Mouse (Mus musculus) liver, embryonic 16.5 days (tissue): ENCODE measurements around the gene Olfr654. TPM values are rescaled to one million over a fixed set of nuclear protein-coding genes. Genes with fewer than 3 reads are reported as not detected.

Experiments
- ATAC-seq: fragments of 200-750 bp; cut with Nextera tagmentation; 2 replicates; pipeline ENCODE4 v1.8.0; 2017; ENCODE audit warnings: low read depth, mild to moderate bottlenecking, moderate number of reproducible peaks, moderate library complexity
- H3K27ac ChIP-seq: fragments of 300-500 bp; sonication (generic); 2 replicates; pipeline ENCODE4 v1.5.1; 2014; ENCODE audit warnings: mild to moderate bottlenecking, low read length
- H3K27me3 ChIP-seq: fragments of 300-500 bp; sonication (generic); 2 replicates; pipeline ENCODE4 v1.6.1; 2014; ENCODE audit warnings: low read depth, low read length, mixed read lengths; ENCODE audit not compliant: control insufficient read depth, insufficient read depth
- H3K36me3 ChIP-seq: fragments of 300-500 bp; sonication (generic); 2 replicates; pipeline ENCODE4 v1.6.1; 2014; ENCODE audit warnings: mild to moderate bottlenecking; ENCODE audit not compliant: control insufficient read depth, insufficient read depth
- H3K4me1 ChIP-seq: fragments of 300-500 bp; sonication (generic); 2 replicates; pipeline ENCODE4 v1.6.1; 2014; ENCODE audit warnings: low read depth, low read length, mixed read lengths; ENCODE audit not compliant: control insufficient read depth
- H3K4me2 ChIP-seq: fragments of 300-500 bp; sonication (generic); 2 replicates; pipeline ENCODE4 v1.6.1; 2014; ENCODE audit warnings: low read depth, low read length, mixed read lengths
- H3K4me3 ChIP-seq: fragments of 300-500 bp; sonication (generic); 2 replicates; pipeline ENCODE4 v1.5.1; 2014; ENCODE audit warnings: low read depth, mild to moderate bottlenecking, low read length
- H3K9ac ChIP-seq: fragments of 300-500 bp; sonication (generic); 2 replicates; pipeline ENCODE4 v1.6.1; 2014; ENCODE audit warnings: low read depth, low read length
- H3K9me3 ChIP-seq: fragments of 300-500 bp; sonication (generic); replicated peaks from 2 replicates; pipeline ENCODE4 v1.6.1; 2016; ENCODE audit warnings: low read length; ENCODE audit not compliant: control insufficient read depth
- WGBS: fragments of 180-500 bp; shearing (Covaris S2); extraction: QIAGEN DNeasy Blood & Tissue Kit; methylation state at CpG from one replicate; pipeline ENCODE4 v1.1.7; 2014; ENCODE audit not compliant: insufficient replicate concordance; 5-methylcytosine and 5-hydroxymethylcytosine counted together
- polyA plus RNA-seq: library from polyadenylated mRNA; unstranded; fragments of >200 nt; fragmentation: Nextera tagmentation; extraction: Ambion mirVana; gene quantifications from 2 replicates; pipeline ENCODE4 v1.2.1, GENCODE M21; 2015

Gene Olfr654
- not detected in 2 replicates for polyA plus RNA-seq

DNA sequence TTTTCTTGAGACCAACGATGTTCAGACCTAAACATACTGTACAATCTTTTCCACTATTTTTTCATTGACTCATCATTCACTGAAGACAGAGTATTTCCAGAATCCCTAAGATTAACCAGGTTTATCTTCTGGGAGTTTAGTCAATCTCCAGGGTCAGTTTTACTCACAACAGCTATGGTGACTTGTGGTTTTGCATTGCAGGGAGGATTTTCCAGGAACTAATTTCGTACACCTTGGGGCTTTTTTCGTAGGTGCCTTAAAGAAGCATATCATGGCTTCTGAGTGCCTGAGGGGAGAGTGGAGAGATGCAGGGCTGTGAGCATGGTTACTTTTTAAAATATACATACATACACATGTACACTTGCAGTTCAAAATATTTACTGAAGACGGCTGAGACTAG lies at the start of gene Olfr654:
Gene Olfr654, plus strand, starts transcription at position 301 of the 400 bp plus-strand sequence.
- Histone ChIP-seq H3K36me3 (no peaks in the 10 kb centered on the region), H3K9me3 (no peaks in the 10 kb centered on the region), H3K27ac (no peak within 1 kb of the TSS), H3K4me2 (no peak within 1 kb of the TSS), H3K4me1 (no peaks in the 10 kb centered on the region), H3K9ac (no peak within 1 kb of the TSS), H3K4me3 (no peak within 1 kb of the TSS), H3K27me3 (no peaks in the 10 kb centered on the region)
- WGBS = 64% methylated on average over 4 of the region's 4 CpGs
- ATAC-seq = no peak

DNA sequence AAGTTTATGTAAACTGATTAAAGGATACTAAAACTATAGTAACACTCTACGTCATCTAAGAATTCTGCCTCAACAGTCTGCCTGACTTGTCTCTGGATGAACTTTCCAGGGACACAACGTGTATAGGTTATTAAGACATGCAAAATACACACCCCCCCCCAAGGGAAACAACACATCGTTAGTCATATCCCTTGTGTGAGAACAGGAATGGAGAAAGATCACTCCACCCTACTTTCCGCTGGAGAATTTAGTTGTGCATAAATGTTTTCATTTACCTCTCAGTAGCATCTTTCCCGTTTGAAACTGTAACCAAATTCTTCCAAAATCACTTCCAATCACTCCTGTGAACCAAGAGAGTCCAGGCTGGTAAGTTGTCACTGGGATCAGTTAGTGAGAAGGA lies 37.0 kb upstream of the Olfr654 start, which contains the start of gene Olfr651:
Gene Olfr651, plus strand, starts transcription at position 301 of the 400 bp plus-strand sequence.
- no peak within 1 kb of the TSS for H3K27ac ChIP-seq
- WGBS = 58% methylated on average over 5 of the region's 5 CpGs

DNA sequence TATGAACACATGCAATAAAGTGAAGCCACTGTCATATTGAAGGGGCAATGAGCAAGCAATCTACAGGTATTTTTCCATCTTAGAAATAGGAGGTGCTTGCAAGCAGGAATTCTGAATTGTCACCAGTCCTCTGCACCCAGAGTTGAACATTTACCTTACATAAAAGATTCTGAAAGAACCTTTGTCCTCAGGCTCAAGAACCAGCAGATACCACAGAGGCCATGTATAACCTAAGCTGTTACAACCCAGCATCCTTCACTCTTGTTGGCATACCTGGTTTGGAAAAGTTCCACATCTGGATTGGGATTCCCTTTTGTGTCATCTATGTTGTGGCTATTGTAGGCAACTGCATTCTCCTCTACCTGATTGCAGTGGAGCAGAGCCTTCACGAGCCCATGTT lies 34.1 kb upstream of the Olfr654 start:
- H3K4me3 ChIP-seq = no peak overlapping the region
- H3K27me3 ChIP-seq = no peaks in the 10 kb centered on the region
- H3K9ac ChIP-seq = no peak overlapping the region
- 39% methylated on average over 1 of the region's 1 CpGs for WGBS
- no peak for ATAC-seq
- no peaks in the 10 kb centered on the region for H3K36me3 ChIP-seq
- H3K4me1 ChIP-seq = no peaks in the 10 kb centered on the region
- no peak overlapping the region for H3K27ac ChIP-seq
- no peaks in the 10 kb centered on the region for H3K9me3 ChIP-seq
- no peak overlapping the region for H3K4me2 ChIP-seq

More for the DNA sequence above, 37.0 kb upstream of the Olfr654 start, which contains the start of gene Olfr651:
- no peak for ATAC-seq
- Histone ChIP-seq H3K4me1 (no peaks in the 10 kb centered on the region), H3K4me3 (no peak within 1 kb of the TSS), H3K9ac (no peak within 1 kb of the TSS), H3K4me2 (no peak within 1 kb of the TSS), H3K27me3 (no peaks in the 10 kb centered on the region), H3K9me3 (no peaks in the 10 kb centered on the region), H3K36me3 (no peaks in the 10 kb centered on the region)

DNA sequence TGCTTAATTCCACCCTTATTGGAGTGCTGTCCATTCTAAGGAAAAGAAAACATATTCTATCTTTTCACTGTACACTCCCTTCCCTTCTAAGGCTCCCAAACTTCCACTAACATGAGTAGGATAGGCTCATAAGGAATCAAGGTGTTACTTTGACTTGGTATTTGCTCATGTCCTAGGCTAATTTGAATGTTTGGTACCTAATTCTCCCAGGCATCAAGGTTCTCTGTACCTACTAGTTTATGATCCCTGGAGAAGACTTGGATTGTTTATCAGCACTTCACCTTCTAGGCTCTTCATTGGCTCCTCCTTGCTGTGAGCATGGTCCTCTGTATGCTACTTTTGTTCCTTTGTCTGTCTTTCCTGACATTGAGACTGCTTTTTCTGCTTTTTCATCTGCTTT lies 26.2 kb upstream of the Olfr654 start, which contains the start of gene Olfr652:
Gene Olfr652, plus strand, starts transcription at position 301 of the 400 bp plus-strand sequence.
- Histone ChIP-seq H3K4me3 (no peak within 1 kb of the TSS), H3K4me1 (no peaks in the 10 kb centered on the region), H3K4me2 (no peak within 1 kb of the TSS), H3K27ac (no peak within 1 kb of the TSS), H3K9ac (no peak within 1 kb of the TSS), H3K36me3 (no peaks in the 10 kb centered on the region), H3K27me3 (no peaks in the 10 kb centered on the region), H3K9me3 (no peaks in the 10 kb centered on the region)
- no peak for ATAC-seq

DNA sequence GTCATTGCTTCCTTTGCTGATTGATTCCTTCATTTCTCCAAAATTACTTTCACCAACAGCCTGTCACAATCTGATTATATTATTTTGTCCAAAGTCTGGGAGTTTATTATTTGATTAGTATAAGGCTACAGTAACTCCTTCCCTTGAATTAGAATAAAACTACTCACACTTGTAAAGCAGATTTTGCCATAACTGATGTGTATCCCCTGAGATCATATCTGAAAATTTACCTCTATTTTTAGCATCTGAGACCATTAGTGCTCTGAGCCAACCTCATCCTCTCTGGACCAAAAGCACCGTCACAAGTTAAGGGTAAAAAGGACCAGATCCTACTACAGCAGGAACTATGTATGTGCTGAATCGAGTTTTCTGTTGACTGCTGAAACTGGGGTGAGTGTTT lies 9.8 kb upstream of the Olfr654 start, which contains the start of gene Olfr653:
Gene Olfr653, plus strand, starts transcription at position 301 of the 400 bp plus-strand sequence.
- H3K4me3 ChIP-seq = no peak within 1 kb of the TSS
- no peaks in the 10 kb centered on the region for H3K9me3 ChIP-seq
- H3K4me2 ChIP-seq = no peak within 1 kb of the TSS
- no peaks in the 10 kb centered on the region for H3K4me1 ChIP-seq
- no peak for ATAC-seq
- H3K9ac ChIP-seq = no peak within 1 kb of the TSS
- no peaks in the 10 kb centered on the region for H3K36me3 ChIP-seq
- H3K27ac ChIP-seq = no peak within 1 kb of the TSS
- WGBS = 41% methylated on average over 2 of the region's 2 CpGs
- H3K27me3 ChIP-seq = no peaks in the 10 kb centered on the region

DNA sequence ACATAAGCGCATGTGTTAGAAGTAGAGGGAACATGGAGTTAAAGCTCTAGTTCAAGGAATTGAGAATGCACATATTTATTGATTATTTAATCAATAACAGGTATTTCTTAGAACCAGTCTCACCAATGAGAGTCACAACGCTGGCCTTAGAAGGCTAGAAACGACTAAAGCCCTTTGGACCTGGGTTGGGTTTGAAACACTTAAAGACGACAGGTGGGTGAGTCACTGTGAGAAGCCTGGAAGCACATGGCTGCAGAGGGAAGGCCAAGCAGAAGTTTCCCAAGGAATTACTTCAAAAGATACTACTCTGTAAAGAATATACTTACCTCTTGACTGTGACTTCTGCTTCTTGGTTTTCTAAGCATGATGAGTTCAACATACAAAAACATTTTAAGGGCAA lies 6.0 kb upstream of the Olfr654 start:
- ATAC-seq = no peak

DNA sequence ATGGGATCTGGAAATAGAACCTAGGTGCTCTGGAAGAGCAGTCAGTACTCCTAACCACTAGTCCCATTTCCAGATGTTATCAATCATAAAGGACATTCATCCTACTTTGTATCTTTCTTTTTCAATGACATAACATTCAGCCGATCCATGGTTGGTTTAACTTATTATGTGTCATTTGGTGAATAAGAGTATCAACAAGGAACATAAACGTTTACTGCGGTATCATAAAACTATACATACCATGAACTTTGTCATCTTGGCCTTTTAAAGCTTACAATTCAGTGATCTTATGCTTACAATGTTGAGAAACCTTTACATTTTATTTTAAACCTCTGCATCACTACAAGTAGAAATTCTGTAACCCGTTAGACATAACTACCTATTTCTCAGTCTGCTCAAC lies 5.4 kb upstream of the Olfr654 start:
- no peak overlapping the region for H3K27ac ChIP-seq
- no peaks in the 10 kb centered on the region for H3K9me3 ChIP-seq
- H3K4me2 ChIP-seq = no peak overlapping the region
- H3K36me3 ChIP-seq = no peaks in the 10 kb centered on the region
- H3K4me1 ChIP-seq = no peaks in the 10 kb centered on the region
- no peak overlapping the region for H3K4me3 ChIP-seq
- no peak overlapping the region for H3K9ac ChIP-seq
- WGBS = 67% methylated on average over 4 of the region's 4 CpGs
- H3K27me3 ChIP-seq = no peaks in the 10 kb centered on the region
- no peak for ATAC-seq

More for the DNA sequence above, 6.0 kb upstream of the Olfr654 start:
- no peaks in the 10 kb centered on the region for H3K4me1 ChIP-seq
- WGBS = 64% methylated on average over 4 of the region's 4 CpGs
- no peaks in the 10 kb centered on the region for H3K36me3 ChIP-seq
- no peak overlapping the region for H3K4me3 ChIP-seq
- no peaks in the 10 kb centered on the region for H3K9me3 ChIP-seq
- no peak overlapping the region for H3K4me2 ChIP-seq
- H3K27ac ChIP-seq = no peak overlapping the region
- H3K9ac ChIP-seq = no peak overlapping the region
- no peaks in the 10 kb centered on the region for H3K27me3 ChIP-seq

DNA sequence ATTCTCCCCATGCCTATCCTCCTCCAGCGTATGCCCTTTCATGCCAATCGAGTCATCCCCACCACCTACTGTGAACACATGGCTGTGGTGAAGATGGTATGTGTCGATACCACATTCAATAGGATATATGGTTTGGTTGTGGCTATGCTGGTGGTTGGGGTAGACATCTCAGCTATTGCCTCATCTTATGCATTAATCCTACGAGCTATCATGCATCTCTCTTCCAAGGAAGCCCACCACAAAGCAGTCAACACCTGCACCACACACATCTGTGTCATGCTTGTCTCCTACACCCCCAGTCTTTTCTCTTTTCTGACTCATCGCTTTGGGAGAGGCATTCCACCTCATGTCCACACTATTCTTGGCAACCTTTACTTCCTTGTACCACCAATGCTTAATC lies 1.4 kb downstream of the Olfr654 start:
- 56% methylated on average over 5 of the region's 5 CpGs for WGBS
- ATAC-seq = no peak
- Histone ChIP-seq H3K9me3 (no peaks in the 10 kb centered on the region), H3K9ac (no peak overlapping the region), H3K4me3 (no peak overlapping the region), H3K36me3 (no peaks in the 10 kb centered on the region), H3K4me1 (no peaks in the 10 kb centered on the region), H3K27me3 (no peaks in the 10 kb centered on the region), H3K27ac (no peak overlapping the region), H3K4me2 (no peak overlapping the region)

DNA sequence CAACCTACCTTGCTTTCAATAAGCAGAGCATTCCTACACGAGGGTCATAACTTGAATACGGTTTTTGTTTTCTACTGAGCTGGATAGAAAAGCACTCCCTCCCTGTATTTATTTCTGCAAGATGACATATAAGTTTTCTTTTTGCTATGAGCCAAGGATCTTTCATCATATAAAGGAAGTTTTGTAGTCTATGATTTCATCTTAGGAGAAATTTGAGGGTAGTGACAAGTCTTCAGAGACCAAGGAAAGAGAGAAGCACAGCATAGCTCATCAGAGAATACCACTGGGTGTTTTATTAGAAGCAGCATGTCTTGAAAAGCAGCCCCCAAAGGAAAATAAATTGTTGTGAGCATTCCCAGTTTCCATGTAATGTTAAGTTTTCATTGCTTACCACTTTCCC lies 14.9 kb downstream of the Olfr654 start, which contains the start of gene Olfr655:
Gene Olfr655, minus strand, starts transcription at position 101 of the 400 bp plus-strand sequence.
- H3K4me1 ChIP-seq = no peaks in the 10 kb centered on the region
- H3K36me3 ChIP-seq = no peaks in the 10 kb centered on the region
- 61% methylated on average over 2 of the region's 2 CpGs for WGBS
- no peak within 1 kb of the TSS for H3K27ac ChIP-seq
- no peaks in the 10 kb centered on the region for H3K9me3 ChIP-seq
- H3K27me3 ChIP-seq = no peaks in the 10 kb centered on the region
- H3K4me2 ChIP-seq = no peak within 1 kb of the TSS
- no peak within 1 kb of the TSS for H3K4me3 ChIP-seq
- ATAC-seq = no peak
- H3K9ac ChIP-seq = no peak within 1 kb of the TSS
